23 mouse cellular contexts compared by ENCODE assay signal in genomic region chr9:17079674-17080073, GRCm38 (mm10).
"Had no signal": no experiment of that assay in that cellular context is flagged by ENCODE, and none has a peak within 500 bp of the region (broad histone marks: within the 10 kb centered on the region; RNA-seq: fewer than 3 reads in every experiment).

No protein-coding gene starts in this region.

- ATAC-seq: hindbrain, postnatal 0 days; intestine, embryonic 16.5 days had no signal

- H3K4me1 ChIP-seq: heart, embryonic 10.5 days; heart, embryonic 12.5 days; hindbrain, embryonic 13.5 days; hindbrain, embryonic 15.5 days; kidney, embryonic 15.5 days; limb, embryonic 13.5 days; limb, embryonic 15.5 days had no signal

- H3K27ac ChIP-seq: gastrocnemius, adult 2 months; heart, embryonic 10.5 days; hindbrain, embryonic 13.5 days; hindbrain, embryonic 15.5 days; hindbrain, postnatal 0 days; kidney, embryonic 15.5 days; kidney, postnatal 0 days; limb, embryonic 13.5 days; limb, embryonic 15.5 days had no signal

- H3K4me3 ChIP-seq: gastrocnemius, adult 2 months; heart, embryonic 10.5 days; heart, embryonic 12.5 days; hindbrain, embryonic 13.5 days; hindbrain, embryonic 15.5 days; kidney, embryonic 15.5 days; limb, embryonic 13.5 days; limb, embryonic 15.5 days had no signal

- H3K36me3 ChIP-seq: heart, embryonic 10.5 days; heart, embryonic 12.5 days; hindbrain, embryonic 13.5 days; hindbrain, embryonic 15.5 days; kidney, embryonic 15.5 days; limb, embryonic 13.5 days; limb, embryonic 15.5 days had no signal

- H3K9ac ChIP-seq: heart, embryonic 12.5 days; hindbrain, embryonic 13.5 days; hindbrain, embryonic 15.5 days; kidney, embryonic 15.5 days; limb, embryonic 13.5 days; limb, embryonic 15.5 days had no signal

- H3K9me3 ChIP-seq: heart, embryonic 10.5 days; heart, embryonic 12.5 days; hindbrain, embryonic 13.5 days; hindbrain, embryonic 15.5 days; kidney, embryonic 15.5 days; limb, embryonic 13.5 days; limb, embryonic 15.5 days had no signal

- H3K27me3 ChIP-seq: heart, embryonic 12.5 days; hindbrain, embryonic 13.5 days; hindbrain, embryonic 15.5 days; kidney, embryonic 15.5 days; limb, embryonic 13.5 days; limb, embryonic 15.5 days had no signal

- DNase-seq: gastrocnemius, adult 2 months; gastrocnemius, postnatal 10 days; gastrocnemius, postnatal 25 days; heart, adult 18-20 months; heart, postnatal 10 days; kidney, adult 11 months; kidney, adult 2 months; kidney, adult 9 months; kidney, postnatal 14 days; kidney, postnatal 36 days; layer of hippocampus, adult 9-11 months; layer of hippocampus, postnatal 36 days; left cerebral cortex, postnatal 4 days had no signal

- H3K4me2 ChIP-seq: heart, embryonic 12.5 days; hindbrain, embryonic 13.5 days; hindbrain, embryonic 15.5 days; kidney, embryonic 15.5 days; limb, embryonic 13.5 days; limb, embryonic 15.5 days had no signal
